12 mouse cellular contexts compared by ENCODE assay signal in the genomic region with DNA sequence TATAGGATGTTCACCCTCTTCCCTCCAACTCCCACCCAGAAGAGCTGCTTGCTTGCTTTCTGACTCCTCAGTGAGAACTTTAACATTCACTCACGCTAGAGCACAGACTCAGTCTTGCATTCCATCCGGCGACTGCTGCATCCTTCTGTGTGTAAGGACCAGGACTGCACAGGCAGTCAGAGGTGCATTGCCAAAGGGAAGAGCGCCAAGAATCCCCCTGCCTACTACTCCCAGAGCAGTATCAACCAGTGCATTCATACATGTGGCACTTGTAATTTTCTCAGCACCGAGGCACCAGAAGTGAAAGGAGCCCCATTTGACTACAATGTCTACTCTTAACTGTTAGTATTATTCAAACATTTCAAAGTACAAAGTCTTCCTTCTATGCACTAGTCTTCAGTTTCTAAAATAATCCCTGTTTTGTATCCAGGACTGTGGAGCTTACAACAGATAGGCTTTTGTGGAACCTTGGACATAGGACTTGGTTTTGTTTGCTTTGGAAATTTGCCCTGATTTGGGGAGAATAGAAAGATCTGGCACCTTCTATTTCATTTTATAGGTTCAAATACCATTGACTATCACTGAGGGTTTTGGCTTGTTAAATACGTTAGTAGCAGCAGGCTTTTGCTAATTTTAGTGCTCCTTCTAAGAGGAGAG.
DNase-seq lines count a peak whose midpoint lies in the region; ATAC-seq and TF ChIP-seq lines count a peak whose summit lies in the region.
"Had no signal": no experiment of that assay in that cellular context is flagged by ENCODE, and none has a peak within 500 bp of the region (broad histone marks: within the 10 kb centered on the region; RNA-seq: fewer than 3 reads in every experiment).

No protein-coding gene starts in this region.

- peaks cover 11% of the 10 kb centered on the region; the same call in 1 of the 2 replicates for H3K36me3 ChIP-seq in forebrain, embryonic 14.5 days (ENCODE audit: control insufficient read depth, insufficient read depth, low read length)
- peaks cover 11% of the 10 kb centered on the region for H3K36me3 ChIP-seq in forebrain, embryonic 10.5 days (replicated peaks)
- 0 out of 2 replicates have a peak, but pooled peaks cover 5% of the 10 kb centered on the region for H3K36me3 ChIP-seq in hindbrain, embryonic 16.5 days (ENCODE audit: control insufficient read depth, insufficient read depth, low read length)

- no peak overlapping the region for H3K4me2 ChIP-seq in forebrain, embryonic 14.5 days (ENCODE audit: low read length)
- no peak overlapping the region for H3K4me2 ChIP-seq in hindbrain, embryonic 16.5 days (ENCODE audit: low read length)
- H3K4me2 ChIP-seq: embryonic facial prominence, embryonic 12.5 days; midbrain, embryonic 11.5 days had no signal

- no peaks in the 10 kb centered on the region for H3K9me3 ChIP-seq in forebrain, embryonic 14.5 days (replicated peaks; ENCODE audit: control insufficient read depth, low read length)
- H3K9me3 ChIP-seq in forebrain, embryonic 10.5 days = no peaks in the 10 kb centered on the region
- no peaks in the 10 kb centered on the region for H3K9me3 ChIP-seq in hindbrain, embryonic 16.5 days (ENCODE audit: control insufficient read depth, low read length)
- H3K9me3 ChIP-seq: embryonic facial prominence, embryonic 12.5 days had no signal

- peak; percentile 37; the same call in 1 of the 2 replicates for ATAC-seq in forebrain, embryonic 14.5 days
- ATAC-seq in hindbrain, embryonic 16.5 days = no peak

- H3K4me3 ChIP-seq in forebrain, embryonic 14.5 days (ENCODE audit: low read depth, low read length) = no peak overlapping the region
- H3K4me3 ChIP-seq in forebrain, embryonic 10.5 days = no peak overlapping the region
- H3K4me3 ChIP-seq in left cerebral cortex, adult 2 months = no peak overlapping the region
- no peak overlapping the region for H3K4me3 ChIP-seq in hindbrain, embryonic 16.5 days (ENCODE audit: low read length)
- H3K4me3 ChIP-seq: embryonic facial prominence, embryonic 12.5 days had no signal

- 54% methylated on average over 6 of the region's 6 CpGs for WGBS in forebrain, embryonic 14.5 days
- WGBS in forebrain, embryonic 10.5 days = 93% methylated on average over 6 of the region's 6 CpGs
- 65% methylated on average over 6 of the region's 6 CpGs for WGBS in hindbrain, embryonic 16.5 days

- no peaks in the 10 kb centered on the region for H3K27me3 ChIP-seq in forebrain, embryonic 14.5 days (replicated peaks; ENCODE audit: control insufficient read depth, insufficient read depth, low read length)
- H3K27me3 ChIP-seq in forebrain, embryonic 10.5 days (ENCODE audit: poor library complexity, severe bottlenecking) = no peaks in the 10 kb centered on the region
- H3K27me3 ChIP-seq in hindbrain, embryonic 16.5 days (replicated peaks; ENCODE audit: control insufficient read depth, insufficient read depth, low read length) = no peaks in the 10 kb centered on the region
- H3K27me3 ChIP-seq: embryonic facial prominence, embryonic 12.5 days had no signal

- H3K27ac ChIP-seq in forebrain, embryonic 14.5 days (ENCODE audit: low read depth, low read length) = peak overlapping the region; percentile 52; the same call in 1 of the 2 replicates
- no peak overlapping the region for H3K27ac ChIP-seq in forebrain, embryonic 10.5 days
- peak overlapping the region; percentile 25; the same call in 1 of the 2 replicates for H3K27ac ChIP-seq in left cerebral cortex, adult 2 months
- peak overlapping the region; percentile 15; the same call in 1 of the 2 replicates for H3K27ac ChIP-seq in hindbrain, embryonic 16.5 days (ENCODE audit: low read depth, low read length)
- H3K27ac ChIP-seq: embryonic facial prominence, embryonic 12.5 days had no signal

- intact Hi-C loops in left cerebral cortex, adult 2 months (cut with DNase I) = no loop called here
- intact Hi-C loops in left cerebral cortex, postnatal 36 days (cut with DNase I) = no loop called here

- TF ChIP-seq CTCF in left cerebral cortex, adult 2 months (IDR thresholded peaks at IDR 0.05) = no peak

- 0 out of 2 replicates have a peak, but pooled peaks cover 9% of the 10 kb centered on the region for H3K4me1 ChIP-seq in forebrain, embryonic 14.5 days (ENCODE audit: control insufficient read depth, insufficient read depth, low read length)
- H3K4me1 ChIP-seq in forebrain, embryonic 10.5 days = peaks cover 5% of the 10 kb centered on the region; the same call in 1 of the 2 replicates
- H3K4me1 ChIP-seq in hindbrain, embryonic 16.5 days (ENCODE audit: control insufficient read depth, insufficient read depth, low read depth, low read length) = peaks cover 9% of the 10 kb centered on the region
- H3K4me1 ChIP-seq: embryonic facial prominence, embryonic 12.5 days had no signal

- H3K9ac ChIP-seq in forebrain, embryonic 14.5 days (ENCODE audit: low read length) = no peak overlapping the region
- H3K9ac ChIP-seq in hindbrain, embryonic 16.5 days (ENCODE audit: low read depth, low read length) = no peak overlapping the region
- H3K9ac ChIP-seq: embryonic facial prominence, embryonic 12.5 days had no signal

- peak; percentile 61 for DNase-seq in forebrain, embryonic 14.5 days (ENCODE audit: low spot score)
- DNase-seq in forebrain, embryonic 10.5 days (ENCODE audit: extremely low spot score, low spot score) = no peak
- no peak for DNase-seq in left cerebral cortex, adult 2 months (ENCODE audit: extremely low spot score in 1 of 2, low spot score in 2 of 2)
- no peak for DNase-seq in left cerebral cortex, postnatal 36 days (ENCODE audit: low spot score in 2 of 2)
- DNase-seq in Muller cell, postnatal 12 days (ENCODE audit: inconsistent ontology term) = peak; percentile 71
- DNase-seq in retina, postnatal 1 day = no peak
- no peak for DNase-seq in adrenal gland, postnatal 25 days
- DNase-seq: gastrocnemius, postnatal 25 days; kidney, postnatal 10 days had no signal

Comparison
In these comparisons a context has a peak if more than half of its experiments do, and no peak if none do; other contexts are left out.
1. DNase-seq: peak in forebrain, embryonic 14.5 days (single experiment) and Muller cell, postnatal 12 days (single experiment); none in forebrain, embryonic 10.5 days (single experiment), left cerebral cortex, adult 2 months (0 of 2), left cerebral cortex, postnatal 36 days (0 of 2), retina, postnatal 1 day (single experiment) and adrenal gland, postnatal 25 days (single experiment).